Mouse (Mus musculus): ENCODE measurements around the gene Pdxk. TPM values are rescaled to one million over a fixed set of nuclear protein-coding genes. Genes with fewer than 3 reads are reported as not detected.

Pdxk gene
- total RNA-seq, 1 experiment, result 10.3 TPM

- no peak overlapping the region for H3K4me3 ChIP-seq (ENCODE audit: insufficient read depth in 1 of 2, low read depth in 1 of 2, low read length in 2 of 2, poor library complexity in 1 of 2, severe bottlenecking in 1 of 2)
- H3K36me3 ChIP-seq (ENCODE audit: control insufficient read depth, insufficient read depth, low read length, poor library complexity, severe bottlenecking), result peaks cover 48% of the 10 kb centered on the region; the same call in 1 of the 2 replicates
- in situ Hi-C loops (cut with MboI; ENCODE audit: low sequenced_read_pairs in 2 of 2, unreplicated experiment in 2 of 2), result no loop called here
- H3K4me1 ChIP-seq (ENCODE audit: control insufficient read depth in 2 of 2, insufficient read depth in 2 of 2, low read length in 2 of 2, poor library complexity in 1 of 2), result no peaks in the 10 kb centered on the region
- no peaks in the 10 kb centered on the region for H3K9me3 ChIP-seq (ENCODE audit: control insufficient read depth, insufficient read depth, low read depth, low read length)
- H3K27ac ChIP-seq (ENCODE audit: insufficient read depth, low read depth, low read length, poor library complexity, severe bottlenecking), result no peak overlapping the region
- TF ChIP-seq HCFC1 (IDR thresholded peaks at IDR 0.05; ENCODE audit: borderline replicate concordance, insufficient read depth, low read length), result no peak
- TF ChIP-seq MAFK (IDR thresholded peaks at IDR 0.05; ENCODE audit: insufficient read depth, low read depth, low read length), result no peak
- no peak for TF ChIP-seq ZNF384 (IDR thresholded peaks at IDR 0.05; ENCODE audit: low read depth, low read length)
- no peak for TF ChIP-seq ZC3H11A (IDR thresholded peaks at IDR 0.05; ENCODE audit: borderline replicate concordance, low read depth, low read length)
- TF ChIP-seq CHD2 (IDR thresholded peaks at IDR 0.05; ENCODE audit: low read depth, low read length), result no peak
- DNase-seq (ENCODE audit: low read depth, low spot score), result no peak
- no peak overlapping the region for H3K9ac ChIP-seq (ENCODE audit: insufficient read depth, low read depth, low read length, poor library complexity, severe bottlenecking)
These were observed 17.4 kb downstream of the Pdxk start for GRCm38 (mm10) chr10:78447396-78447795.

GRCm38 (mm10) chr10:78446195-78446594 is 18.6 kb downstream of the Pdxk start:
- TF ChIP-seq MAFK (IDR thresholded peaks at IDR 0.05; ENCODE audit: insufficient read depth, low read depth, low read length) (no peak), ZNF384 (IDR thresholded peaks at IDR 0.05; ENCODE audit: low read depth, low read length) (no peak), ZC3H11A (IDR thresholded peaks at IDR 0.05; ENCODE audit: borderline replicate concordance, low read depth, low read length) (no peak), HCFC1 (IDR thresholded peaks at IDR 0.05; ENCODE audit: borderline replicate concordance, insufficient read depth, low read length) (no peak), CHD2 (IDR thresholded peaks at IDR 0.05; ENCODE audit: low read depth, low read length) (no peak)
- no peak for DNase-seq (ENCODE audit: low read depth, low spot score)
- H3K4me3 ChIP-seq (ENCODE audit: insufficient read depth in 1 of 2, low read depth in 1 of 2, low read length in 2 of 2, poor library complexity in 1 of 2, severe bottlenecking in 1 of 2), result no peak overlapping the region
- H3K27ac ChIP-seq (ENCODE audit: insufficient read depth, low read depth, low read length, poor library complexity, severe bottlenecking), result no peak overlapping the region
- H3K36me3 ChIP-seq (ENCODE audit: control insufficient read depth, insufficient read depth, low read length, poor library complexity, severe bottlenecking), result peaks cover 45% of the 10 kb centered on the region; the same call in 1 of the 2 replicates
- in situ Hi-C loops (cut with MboI; ENCODE audit: low sequenced_read_pairs in 2 of 2, unreplicated experiment in 2 of 2), result no loop called here
- no peak overlapping the region for H3K9ac ChIP-seq (ENCODE audit: insufficient read depth, low read depth, low read length, poor library complexity, severe bottlenecking)
- no peaks in the 10 kb centered on the region for H3K4me1 ChIP-seq (ENCODE audit: control insufficient read depth in 2 of 2, insufficient read depth in 2 of 2, low read length in 2 of 2, poor library complexity in 1 of 2)
- H3K9me3 ChIP-seq (ENCODE audit: control insufficient read depth, insufficient read depth, low read depth, low read length), result no peaks in the 10 kb centered on the region

- DNase-seq (ENCODE audit: low read depth, low spot score), result no peak
- Histone ChIP-seq H3K4me3 (ENCODE audit: insufficient read depth in 1 of 2, low read depth in 1 of 2, low read length in 2 of 2, poor library complexity in 1 of 2, severe bottlenecking in 1 of 2) (no peak overlapping the region), H3K36me3 (ENCODE audit: control insufficient read depth, insufficient read depth, low read length, poor library complexity, severe bottlenecking) (peaks cover 27% of the 10 kb centered on the region; the same call in 1 of the 2 replicates), H3K9me3 (ENCODE audit: control insufficient read depth, insufficient read depth, low read depth, low read length) (no peaks in the 10 kb centered on the region), H3K9ac (ENCODE audit: insufficient read depth, low read depth, low read length, poor library complexity, severe bottlenecking) (no peak overlapping the region), H3K27ac (ENCODE audit: insufficient read depth, low read depth, low read length, poor library complexity, severe bottlenecking) (no peak overlapping the region), H3K4me1 (ENCODE audit: control insufficient read depth in 2 of 2, insufficient read depth in 2 of 2, low read length in 2 of 2, poor library complexity in 1 of 2) (no peaks in the 10 kb centered on the region)
- in situ Hi-C loops (cut with MboI; ENCODE audit: low sequenced_read_pairs in 2 of 2, unreplicated experiment in 2 of 2), result no loop called here
- TF ChIP-seq MAFK (IDR thresholded peaks at IDR 0.05; ENCODE audit: insufficient read depth, low read depth, low read length), result no peak
- TF ChIP-seq ZC3H11A (IDR thresholded peaks at IDR 0.05; ENCODE audit: borderline replicate concordance, low read depth, low read length), result no peak
- no peak for TF ChIP-seq ZNF384 (IDR thresholded peaks at IDR 0.05; ENCODE audit: low read depth, low read length)
- TF ChIP-seq CHD2 (IDR thresholded peaks at IDR 0.05; ENCODE audit: low read depth, low read length), result no peak
- TF ChIP-seq HCFC1 (IDR thresholded peaks at IDR 0.05; ENCODE audit: borderline replicate concordance, insufficient read depth, low read length), result no peak
These were observed 22.5 kb downstream of the Pdxk start for GRCm38 (mm10) chr10:78442292-78442691.

- TF ChIP-seq HCFC1 (IDR thresholded peaks at IDR 0.05; ENCODE audit: borderline replicate concordance, insufficient read depth, low read length) (no peak), ZC3H11A (IDR thresholded peaks at IDR 0.05; ENCODE audit: borderline replicate concordance, low read depth, low read length) (no peak), ZNF384 (IDR thresholded peaks at IDR 0.05; ENCODE audit: low read depth, low read length) (no peak), CHD2 (IDR thresholded peaks at IDR 0.05; ENCODE audit: low read depth, low read length) (no peak), MAFK (IDR thresholded peaks at IDR 0.05; ENCODE audit: insufficient read depth, low read depth, low read length) (no peak)
- in situ Hi-C loops (cut with MboI; ENCODE audit: low sequenced_read_pairs in 2 of 2, unreplicated experiment in 2 of 2), result no loop called here
These were observed 23.2 kb downstream of the Pdxk start for GRCm38 (mm10) chr10:78441606-78442005.

GRCm38 (mm10) chr10:78440812-78441211 is 24.0 kb downstream of the Pdxk start:
- in situ Hi-C loops (cut with MboI; ENCODE audit: low sequenced_read_pairs in 2 of 2, unreplicated experiment in 2 of 2), result no loop called here

More at GRCm38 (mm10) chr10:78441606-78442005, 23.2 kb downstream of the Pdxk start:
- no peak overlapping the region for H3K4me3 ChIP-seq (ENCODE audit: insufficient read depth in 1 of 2, low read depth in 1 of 2, low read length in 2 of 2, poor library complexity in 1 of 2, severe bottlenecking in 1 of 2)
- H3K9me3 ChIP-seq (ENCODE audit: control insufficient read depth, insufficient read depth, low read depth, low read length), result no peaks in the 10 kb centered on the region
- DNase-seq (ENCODE audit: low read depth, low spot score), result no peak
- H3K9ac ChIP-seq (ENCODE audit: insufficient read depth, low read depth, low read length, poor library complexity, severe bottlenecking), result no peak overlapping the region
- H3K36me3 ChIP-seq (ENCODE audit: control insufficient read depth, insufficient read depth, low read length, poor library complexity, severe bottlenecking), result peaks cover 21% of the 10 kb centered on the region; the same call in 1 of the 2 replicates
- no peaks in the 10 kb centered on the region for H3K4me1 ChIP-seq (ENCODE audit: control insufficient read depth in 2 of 2, insufficient read depth in 2 of 2, low read length in 2 of 2, poor library complexity in 1 of 2)
- no peak overlapping the region for H3K27ac ChIP-seq (ENCODE audit: insufficient read depth, low read depth, low read length, poor library complexity, severe bottlenecking)

More at GRCm38 (mm10) chr10:78440812-78441211, 24.0 kb downstream of the Pdxk start:
- Histone ChIP-seq H3K9ac (ENCODE audit: insufficient read depth, low read depth, low read length, poor library complexity, severe bottlenecking) (no peak overlapping the region), H3K36me3 (ENCODE audit: control insufficient read depth, insufficient read depth, low read length, poor library complexity, severe bottlenecking) (peaks cover 16% of the 10 kb centered on the region; the same call in 1 of the 2 replicates), H3K4me3 (ENCODE audit: insufficient read depth in 1 of 2, low read depth in 1 of 2, low read length in 2 of 2, poor library complexity in 1 of 2, severe bottlenecking in 1 of 2) (no peak overlapping the region), H3K27ac (ENCODE audit: insufficient read depth, low read depth, low read length, poor library complexity, severe bottlenecking) (no peak overlapping the region), H3K4me1 (ENCODE audit: control insufficient read depth in 2 of 2, insufficient read depth in 2 of 2, low read length in 2 of 2, poor library complexity in 1 of 2) (no peaks in the 10 kb centered on the region), H3K9me3 (ENCODE audit: control insufficient read depth, insufficient read depth, low read depth, low read length) (no peaks in the 10 kb centered on the region)
- no peak for DNase-seq (ENCODE audit: low read depth, low spot score)
- TF ChIP-seq MAFK (IDR thresholded peaks at IDR 0.05; ENCODE audit: insufficient read depth, low read depth, low read length), result no peak
- no peak for TF ChIP-seq ZC3H11A (IDR thresholded peaks at IDR 0.05; ENCODE audit: borderline replicate concordance, low read depth, low read length)
- TF ChIP-seq ZNF384 (IDR thresholded peaks at IDR 0.05; ENCODE audit: low read depth, low read length), result no peak
- TF ChIP-seq CHD2 (IDR thresholded peaks at IDR 0.05; ENCODE audit: low read depth, low read length), result no peak
- TF ChIP-seq HCFC1 (IDR thresholded peaks at IDR 0.05; ENCODE audit: borderline replicate concordance, insufficient read depth, low read length), result no peak
